Mouse (Mus musculus) left cerebral cortex, postnatal 25 days (tissue): Measurements from ENCODE around the gene Capn11. TPM values are rescaled to one million over a fixed set of nuclear protein-coding genes. Genes with fewer than 3 reads are reported as not detected.
"Not testable (repeated sequence)": the region's sequence is repeated elsewhere in the genome, so short reads cannot be mapped to it uniquely, and the experiment has no call there.

Source experiments
- DNase-seq, 2 experiments: peaks; one replicate each; pipeline ENCODE4 v3.0.0; 2022; ENCODE audit warnings: low spot score in 2 of 2, mixed read lengths in 1 of 2
- intact Hi-C: fragments of 180-260 bp; cut with DNase I; formaldehyde crosslinking; loops from one replicate; pipeline ENCODE4 v1.15.1; 2025
- total RNA-seq, 2 experiments: library from RNA; stranded (reverse); gene quantifications; 2 replicates each; pipeline ENCODE4 v1.2.3; 2021

Capn11 gene
- total RNA-seq, 2 experiments from 2014 or later: 0.18 to 0.21 TPM

GRCm38 (mm10) chr17:45638596-45639295 is 20.4 kb downstream of the Capn11 start:
- intact Hi-C loops: no loop called here
- no peak for DNase-seq

DNA sequence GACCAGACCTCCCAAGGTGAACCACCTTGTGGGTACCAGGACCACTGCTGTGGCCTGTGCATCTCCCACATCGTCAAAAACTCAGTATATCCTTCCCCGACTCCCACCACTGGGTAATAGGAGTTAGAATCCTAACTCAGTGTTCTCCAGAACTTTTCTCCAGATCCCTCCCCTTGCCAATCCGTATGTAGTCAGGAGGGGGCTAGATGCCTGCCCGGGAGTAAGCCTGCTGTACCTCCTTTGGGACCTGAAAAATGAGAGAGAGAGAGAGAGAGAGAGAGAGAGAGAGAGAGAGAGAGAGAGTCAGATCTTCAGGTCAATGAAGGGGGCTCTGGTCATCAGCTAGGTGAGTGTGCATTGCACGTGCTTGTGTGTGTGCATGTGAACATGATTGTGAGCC is 25.1 kb downstream of the Capn11 start:
- intact Hi-C loops: loop anchor here (5.0 kb wide), 1 partner anchor 37 kb away; the partner anchor contains the start of gene Slc29a1
- no peak for DNase-seq

GRCm38 (mm10) chr17:45631940-45632339 is 27.2 kb downstream of the Capn11 start:
- intact Hi-C loops: loop anchor here (5.0 kb wide), 1 partner anchor 35 kb away; the partner anchor contains the start of gene Slc29a1
- no peak for DNase-seq

GRCm38 (mm10) chr17:45630992-45631391 is 28.1 kb downstream of the Capn11 start:
- intact Hi-C loops: loop anchor here (5.0 kb wide), 1 partner anchor 34 kb away; the partner anchor contains the start of gene Slc29a1

DNA sequence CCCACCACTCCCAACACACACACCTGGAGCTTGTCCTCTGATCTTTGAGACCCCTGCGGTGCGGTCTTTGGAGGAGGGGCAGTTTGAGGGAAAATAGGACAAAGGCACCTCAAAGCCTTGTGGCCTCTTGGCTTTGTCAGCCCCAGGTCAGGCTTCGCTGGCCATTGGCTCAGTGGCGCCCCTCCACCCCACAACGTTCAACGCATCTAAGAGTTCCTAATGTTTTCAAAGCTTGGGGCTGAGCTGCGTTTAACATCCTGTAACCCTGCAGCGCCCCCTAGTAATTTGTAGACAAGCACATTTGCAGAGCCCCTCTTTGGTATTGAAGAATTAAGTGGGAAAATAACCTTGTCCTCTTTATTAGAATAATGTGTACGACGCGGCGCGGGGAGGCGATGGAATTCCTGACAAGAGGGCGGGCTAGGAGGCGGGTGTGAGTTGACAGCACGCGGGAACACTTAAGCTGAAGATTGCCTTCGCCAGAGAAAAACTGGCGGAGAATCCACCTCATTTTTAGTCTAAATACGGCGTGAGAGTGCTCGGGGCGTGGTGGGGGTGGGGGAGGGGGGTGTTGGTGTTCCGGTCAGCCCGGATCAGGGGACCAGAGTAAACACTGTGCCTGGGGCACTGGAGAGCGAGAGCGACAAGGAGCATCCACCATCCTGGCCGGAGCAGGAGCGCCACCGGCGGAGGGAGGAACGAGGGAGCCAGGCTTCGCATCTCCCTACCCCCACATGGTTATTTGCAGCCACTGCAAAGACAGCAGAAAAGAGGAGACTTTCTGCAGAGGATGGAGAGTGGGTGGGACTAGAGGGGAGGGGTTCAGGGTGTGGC is 29.0 kb downstream of the Capn11 start:
- intact Hi-C loops: loop anchor here (5.0 kb wide), 1 partner anchor 33 kb away; the partner anchor contains the start of gene Slc29a1
- peak; percentile 69 to 80 for DNase-seq

More at GRCm38 (mm10) chr17:45630992-45631391, 28.1 kb downstream of the Capn11 start:
- no peak for DNase-seq

DNA sequence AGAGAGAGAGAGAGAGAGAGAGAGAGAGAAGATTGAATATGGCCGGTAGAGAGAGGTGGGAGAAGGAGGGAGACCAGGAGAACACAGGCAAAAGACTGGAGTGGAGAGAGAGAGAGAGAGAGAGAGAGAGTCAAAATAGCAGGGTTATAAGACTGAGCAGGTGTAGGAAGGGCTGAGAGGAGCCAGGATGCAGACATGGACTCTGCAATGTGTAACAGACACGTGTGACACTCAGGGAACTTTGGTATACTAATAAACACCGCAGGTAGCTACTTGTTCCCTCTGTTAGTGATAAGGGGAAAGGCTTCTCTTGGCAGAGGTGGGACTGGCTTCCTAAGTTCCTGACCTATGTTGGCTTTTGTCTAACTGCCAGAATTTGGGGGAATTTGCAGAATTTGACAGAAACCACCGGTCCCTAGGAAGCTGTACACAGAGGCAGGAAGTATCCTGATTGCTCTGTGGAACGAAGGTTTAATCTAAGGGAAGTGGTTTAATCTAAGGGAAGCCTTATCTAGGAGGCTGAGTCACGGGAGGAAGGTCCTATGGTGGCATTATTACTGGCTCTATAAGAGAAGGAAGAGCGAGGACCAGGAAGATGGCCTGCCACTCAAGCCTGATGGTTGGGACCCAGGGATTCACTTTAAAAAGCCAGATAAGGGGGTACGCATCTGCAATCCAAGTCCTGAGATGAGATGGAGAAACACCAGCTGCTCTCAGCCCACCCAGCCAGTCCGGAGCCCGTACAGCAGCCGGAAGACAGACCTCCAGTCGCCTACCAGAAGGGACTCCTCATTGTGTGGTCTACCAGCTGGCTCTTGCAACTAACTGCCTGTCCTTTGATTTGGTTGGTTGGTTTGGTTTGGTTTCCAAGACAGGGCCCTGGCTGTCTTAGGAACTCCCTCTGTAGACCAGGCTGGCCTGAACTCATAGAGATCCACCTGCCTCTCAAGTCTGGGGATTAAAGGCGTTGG is 30.0 kb downstream of the Capn11 start:
- intact Hi-C loops: no loop called here
- no peak for DNase-seq

DNA sequence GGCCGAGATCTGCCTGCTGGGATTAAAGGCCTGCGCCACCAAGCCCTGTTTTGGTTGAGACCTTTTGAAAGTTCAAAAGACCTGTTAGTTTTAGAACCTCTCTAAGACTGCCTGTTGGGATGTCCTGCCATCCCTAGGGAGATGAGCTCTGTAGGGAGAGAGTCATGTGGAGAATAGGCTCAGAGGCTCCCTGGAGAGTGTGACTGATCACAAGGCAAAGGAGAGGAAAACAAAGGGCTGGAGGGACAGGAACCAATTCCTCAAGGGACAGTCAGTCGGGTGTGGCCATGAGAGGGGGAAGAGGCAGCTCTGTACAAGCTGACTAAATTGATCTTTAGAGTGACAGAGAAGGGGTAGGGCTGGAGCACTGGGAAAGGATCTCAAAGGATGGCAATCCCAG is 31.0 kb downstream of the Capn11 start:
- intact Hi-C loops: no loop called here
- DNase-seq: no peak

- intact Hi-C loops: loop anchor here (1.0 kb wide), 1 partner anchor 42 kb away; no protein-coding TSS in a partner anchor
- DNase-seq: peak; percentile 79 to 85
Observed at GRCm38 (mm10) chr17:45626577-45627134, 32.5 kb downstream of the Capn11 start.

GRCm38 (mm10) chr17:45623425-45623824 is 35.7 kb downstream of the Capn11 start:
- intact Hi-C loops, DNase-seq: not testable (repeated sequence)

DNA sequence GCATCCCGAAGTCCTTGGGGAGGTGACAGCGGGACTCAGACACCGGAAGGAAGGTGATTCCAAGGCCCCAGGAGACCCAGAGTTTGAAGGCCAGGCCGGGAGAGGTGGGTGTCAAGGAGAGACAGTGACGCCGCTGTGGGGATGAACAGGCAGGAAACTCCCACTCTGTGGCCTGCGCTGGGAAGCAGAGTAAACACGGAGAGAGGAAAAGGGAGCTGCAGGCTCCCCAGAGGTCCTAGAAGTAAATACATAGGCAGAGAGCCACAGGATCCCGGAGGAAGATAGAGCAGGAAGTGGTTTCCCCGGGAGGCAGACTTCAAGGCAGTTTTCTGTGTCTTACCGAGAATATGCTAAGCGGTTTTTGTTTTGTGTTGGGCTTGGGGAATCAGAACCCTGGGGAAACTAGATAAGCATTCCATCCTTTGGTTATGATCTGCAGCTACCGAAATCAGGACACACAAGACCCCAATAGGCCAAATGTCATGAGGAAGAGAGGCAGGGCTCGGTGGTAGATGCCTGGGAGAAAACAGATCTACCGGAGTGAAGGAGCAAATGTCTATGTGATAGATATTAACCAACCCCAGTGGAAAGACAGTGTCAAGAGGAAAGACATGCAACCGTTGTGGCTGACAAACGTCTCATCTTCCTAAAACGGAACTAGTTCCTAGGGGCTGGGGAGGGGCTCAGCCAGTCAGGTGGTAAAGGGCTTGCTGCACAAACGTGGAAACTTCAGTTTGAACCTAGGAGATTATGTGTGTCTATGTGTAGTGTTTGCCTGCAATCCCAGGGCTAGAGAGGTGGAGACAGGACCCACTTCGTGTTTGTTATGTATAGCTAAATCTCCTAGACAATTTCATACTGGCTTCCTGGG is 39.5 kb downstream of the Capn11 start:
- DNase-seq: no peak
- intact Hi-C loops: no loop called here

DNA sequence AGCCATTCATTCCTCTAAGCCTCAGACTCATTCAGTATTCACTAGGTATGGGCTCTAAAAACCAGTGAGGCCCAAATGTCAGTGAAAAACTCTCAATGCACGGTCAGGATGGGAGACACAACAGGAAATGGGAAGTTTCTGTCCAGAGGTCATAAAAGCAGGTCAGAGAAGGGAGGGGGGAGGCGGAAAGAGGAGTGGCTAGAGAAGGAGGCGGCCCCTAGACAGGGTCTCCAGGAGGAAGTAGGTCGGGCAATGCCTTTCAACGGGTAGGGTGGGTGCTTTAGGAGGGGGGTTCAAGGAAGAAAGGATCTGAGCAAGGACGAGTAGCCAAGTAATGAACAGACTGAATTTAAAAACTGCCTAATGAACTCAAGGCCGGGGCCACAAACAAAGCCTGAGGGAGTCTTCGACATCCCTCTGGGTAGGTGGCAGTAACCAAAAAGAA is 40.2 kb downstream of the Capn11 start:
- intact Hi-C loops: no loop called here
- DNase-seq: no peak

- intact Hi-C loops: no loop called here
Observed at GRCm38 (mm10) chr17:45617655-45618054, 41.5 kb downstream of the Capn11 start.

GRCm38 (mm10) chr17:45616679-45617078 is 42.4 kb downstream of the Capn11 start:
- no peak for DNase-seq
- intact Hi-C loops: no loop called here

More at GRCm38 (mm10) chr17:45617655-45618054, 41.5 kb downstream of the Capn11 start:
- DNase-seq: no peak

DNA sequence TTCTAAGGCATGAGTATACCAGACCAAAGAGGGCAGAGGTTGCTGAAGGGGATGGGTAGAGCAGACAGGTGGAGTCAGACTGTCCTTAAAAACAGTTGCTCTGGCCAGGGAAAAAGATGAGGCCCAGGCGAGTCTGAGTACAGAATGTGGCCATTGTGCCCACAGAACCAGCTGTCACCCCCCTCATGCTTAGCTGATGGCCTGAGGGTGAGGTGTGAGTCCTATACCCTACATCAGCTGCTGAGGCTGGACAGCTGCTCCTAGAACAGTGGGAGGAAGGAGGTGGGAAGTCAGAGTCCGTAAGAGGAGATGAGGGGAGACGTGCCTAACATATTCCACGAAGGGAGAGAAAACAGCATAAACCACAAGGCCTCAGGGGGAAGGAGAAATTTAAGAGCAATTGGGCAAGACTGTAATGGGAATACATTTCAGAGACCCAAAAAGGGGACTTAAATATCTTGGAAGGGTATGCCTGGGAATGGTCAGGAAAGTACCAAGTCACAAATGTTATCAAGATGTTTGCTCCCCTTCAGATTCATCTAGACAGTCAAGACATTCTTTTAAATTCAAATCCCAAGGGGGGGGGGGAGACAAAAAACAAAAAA is 43.0 kb downstream of the Capn11 start:
- intact Hi-C loops: no loop called here
- DNase-seq: no peak

- no peak for DNase-seq
- intact Hi-C loops: no loop called here
Observed at GRCm38 (mm10) chr17:45612921-45613320, 46.2 kb downstream of the Capn11 start.

DNA sequence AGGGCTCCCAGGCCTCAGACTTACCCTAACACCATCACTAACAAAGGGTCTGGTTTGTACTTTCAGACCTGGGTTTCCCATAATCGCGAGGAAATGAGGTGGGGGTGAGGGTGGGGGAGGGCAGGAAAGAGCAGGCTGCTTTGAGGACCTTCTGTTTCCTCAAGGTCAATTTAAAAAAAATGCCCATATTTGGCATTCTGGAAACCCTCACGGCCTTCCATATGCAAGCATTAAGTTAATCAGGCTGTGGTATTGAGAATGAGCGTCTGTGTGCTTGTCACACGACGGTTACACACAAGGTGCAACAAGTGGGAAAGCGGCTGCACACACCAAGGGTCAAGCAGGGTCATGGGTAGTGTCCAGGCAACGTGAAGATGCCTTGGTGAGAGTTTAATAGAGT is 47.1 kb downstream of the Capn11 start:
- intact Hi-C loops: no loop called here
- no peak for DNase-seq

DNA sequence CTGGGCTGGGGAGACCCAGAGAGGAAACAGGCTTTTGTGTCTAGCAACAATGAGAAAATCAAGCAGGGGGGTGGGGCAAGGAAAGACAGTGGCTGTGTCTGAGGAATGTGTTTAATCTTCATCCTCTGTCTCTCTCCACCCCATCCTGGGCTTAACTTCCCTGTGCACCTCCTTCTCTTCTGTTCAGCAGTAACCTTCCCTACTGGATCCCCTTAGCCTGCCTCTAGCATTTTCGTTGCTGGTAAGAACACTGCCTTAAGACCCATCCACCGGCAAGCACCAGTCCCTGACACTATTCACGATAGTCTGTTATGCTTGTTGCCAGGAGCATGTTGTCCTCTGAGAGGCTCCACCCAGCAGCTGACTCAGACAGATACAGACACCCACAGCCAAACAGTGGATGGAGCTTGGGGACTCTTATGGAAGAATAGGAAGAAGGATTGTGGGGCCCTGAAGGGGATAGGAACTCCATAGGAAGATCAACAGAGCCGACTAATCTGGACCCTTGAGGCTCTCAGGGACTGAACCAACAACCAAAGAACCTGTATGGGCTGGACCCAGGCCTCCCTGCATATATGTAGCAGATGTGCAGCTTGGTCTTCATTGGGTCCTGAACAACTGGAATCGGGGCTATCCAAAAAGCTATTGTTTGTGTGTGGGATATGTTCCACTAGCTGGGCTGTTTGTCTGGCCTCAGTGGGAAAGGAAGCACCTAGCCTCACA is 48.8 kb downstream of the Capn11 start:
- DNase-seq: no peak
- intact Hi-C loops: no loop called here
